Mouse (Mus musculus) spleen, adult 12 weeks (tissue): Measurements from ENCODE around the gene Kif16b.
A peak's percentile ranks its signal among the peaks of the same experiment; 100 is the strongest.

ENCODE experiments used
- DNase-seq: peaks from one replicate; pipeline ENCODE4 v3.0.0; 2022; ENCODE audit warnings: low spot score

Gene Kif16b

DNA sequence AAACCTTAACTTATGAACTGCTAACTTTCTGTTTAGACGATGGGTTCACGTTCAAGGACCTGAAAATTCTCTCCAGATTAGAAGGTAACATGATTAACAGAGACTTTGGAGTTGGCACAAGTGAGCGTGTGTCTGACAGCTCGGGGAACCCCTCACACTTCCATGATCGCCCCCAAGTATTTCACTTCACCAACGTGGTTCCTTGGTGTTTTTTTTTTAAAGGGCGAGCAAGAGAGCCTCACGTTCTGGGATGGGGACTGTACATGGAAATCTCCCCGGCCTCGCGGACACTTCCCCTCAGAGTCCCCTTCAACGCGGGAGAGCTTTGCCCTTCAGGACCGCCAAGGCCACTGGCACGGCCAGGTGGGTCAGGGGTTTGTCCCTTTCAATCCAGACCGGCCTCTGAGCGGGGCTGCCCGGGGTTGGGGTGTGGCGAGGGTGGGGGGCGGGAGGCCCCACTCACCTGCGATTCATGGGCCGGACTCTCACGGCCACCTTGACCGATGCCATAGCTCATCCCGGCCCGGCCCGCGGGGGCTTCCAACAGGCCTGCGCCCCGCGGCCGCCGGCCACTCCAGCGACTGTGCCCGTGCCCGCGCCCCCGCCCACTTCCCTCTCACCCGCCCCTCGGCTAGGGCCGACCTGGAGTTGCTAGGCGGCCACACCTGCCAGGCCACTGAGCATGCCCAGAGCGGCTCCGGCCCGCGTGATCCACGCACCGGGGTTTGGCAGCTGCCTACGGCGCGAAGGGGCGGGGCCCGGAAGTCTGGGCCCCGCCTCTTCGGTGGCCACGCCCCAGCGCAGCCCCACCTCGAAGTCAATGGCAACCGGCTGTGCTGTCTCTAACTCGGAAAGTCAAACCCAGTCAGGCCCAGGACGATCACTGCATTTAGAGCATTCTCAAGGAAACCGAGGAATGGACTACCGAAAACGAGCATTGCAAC is at the start of gene Kif16b:
Gene Kif16b (minus strand): TSS at position 670 of the 944 bp plus-strand sequence.
- DNase-seq, result peak; percentile 85

DNA sequence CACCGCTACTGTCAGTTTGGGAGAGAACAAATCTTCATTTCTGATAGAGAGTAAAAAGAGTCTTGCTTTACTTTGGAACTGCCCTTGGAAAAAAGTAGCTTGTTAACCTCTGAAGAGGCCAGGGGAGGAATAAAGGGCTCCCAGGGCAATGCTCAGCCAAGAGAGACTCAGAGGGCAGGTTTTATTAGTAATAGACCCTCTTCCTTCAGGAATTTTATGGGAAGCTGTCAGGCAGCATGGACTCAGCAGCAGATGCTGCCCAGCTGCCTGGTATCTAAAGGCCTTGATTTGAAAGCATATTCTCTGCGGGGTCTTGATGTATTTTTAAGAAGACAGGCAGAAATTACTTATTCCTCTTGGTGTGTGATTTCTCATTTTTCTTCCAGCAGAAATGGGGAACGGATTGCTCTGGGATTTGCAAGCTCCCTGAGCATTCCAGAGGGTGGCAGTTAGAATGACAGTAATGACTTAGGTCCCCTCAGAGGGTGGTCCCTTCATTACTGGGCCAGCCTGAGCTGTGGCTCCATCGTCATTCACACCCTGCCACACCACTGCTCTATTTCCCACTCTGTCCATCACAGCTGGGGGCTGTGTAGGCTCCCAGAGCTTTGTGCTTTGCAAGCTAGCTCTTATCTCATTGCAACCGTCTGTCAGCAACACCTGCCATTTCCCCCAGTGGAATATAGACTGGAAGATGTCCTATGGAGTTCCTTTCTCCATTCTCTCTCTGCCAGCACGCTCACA is 39.7 kb upstream of the Kif16b start:
- DNase-seq, result no peak

DNA sequence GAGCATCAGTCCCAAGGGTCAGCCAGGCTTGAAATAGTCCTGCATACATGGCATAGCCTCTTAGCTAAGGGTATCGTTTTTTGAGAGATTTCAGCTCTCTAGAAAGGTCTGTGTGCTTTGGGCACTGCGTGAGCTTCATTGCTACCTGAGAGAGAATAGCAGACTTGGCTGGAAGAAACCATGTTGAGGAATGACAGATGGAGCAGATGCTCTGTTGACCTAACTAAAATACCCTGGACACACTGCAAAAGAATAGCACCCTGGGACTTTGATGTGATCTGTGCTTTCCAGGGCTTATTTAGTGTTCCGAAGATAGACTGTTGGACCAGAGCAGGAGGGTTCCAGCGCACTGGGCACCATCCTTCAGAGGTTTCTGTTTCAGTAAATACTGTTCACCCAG is 29.1 kb upstream of the Kif16b start:
- DNase-seq, result no peak

DNA sequence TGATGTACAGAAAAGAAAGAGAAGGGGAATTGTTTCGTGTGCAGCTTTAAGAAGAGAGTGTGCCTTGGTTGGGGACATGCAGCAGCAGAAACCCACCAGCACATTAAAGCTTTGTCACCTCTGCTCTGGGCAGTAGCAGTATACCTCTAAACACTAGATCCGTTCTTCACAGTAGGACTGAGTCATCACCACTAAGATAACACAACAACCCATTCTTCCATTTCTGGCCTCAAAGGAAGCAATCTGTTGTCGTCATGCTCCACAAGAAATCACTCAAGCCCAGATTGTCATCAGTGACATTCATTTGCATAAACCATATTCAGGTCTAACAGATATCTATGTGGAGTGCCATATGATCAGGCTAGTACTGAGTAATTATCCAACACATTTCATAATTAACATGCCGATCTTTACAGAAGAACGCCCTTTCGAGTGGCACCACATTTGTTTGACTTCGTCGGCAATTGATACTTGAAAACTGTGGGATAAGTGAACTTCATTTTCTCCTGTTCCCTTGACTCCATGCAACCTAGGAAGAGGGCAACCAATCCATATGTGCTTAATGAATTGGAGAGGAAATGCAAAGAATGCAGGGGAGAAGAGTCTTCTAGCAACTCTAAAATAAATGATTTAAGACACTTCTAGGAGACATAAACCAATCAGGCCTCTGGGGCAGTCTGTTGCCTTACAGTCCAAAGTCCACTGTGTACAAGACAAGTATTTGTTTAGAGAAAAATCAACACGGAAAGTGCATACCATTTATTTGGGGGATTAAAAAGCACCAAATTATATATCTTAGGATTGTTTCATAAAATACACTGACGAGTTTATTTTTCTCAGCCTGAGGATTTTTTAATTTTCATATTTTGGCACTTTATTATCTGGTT is 28.1 kb upstream of the Kif16b start:
- no peak for DNase-seq

DNA sequence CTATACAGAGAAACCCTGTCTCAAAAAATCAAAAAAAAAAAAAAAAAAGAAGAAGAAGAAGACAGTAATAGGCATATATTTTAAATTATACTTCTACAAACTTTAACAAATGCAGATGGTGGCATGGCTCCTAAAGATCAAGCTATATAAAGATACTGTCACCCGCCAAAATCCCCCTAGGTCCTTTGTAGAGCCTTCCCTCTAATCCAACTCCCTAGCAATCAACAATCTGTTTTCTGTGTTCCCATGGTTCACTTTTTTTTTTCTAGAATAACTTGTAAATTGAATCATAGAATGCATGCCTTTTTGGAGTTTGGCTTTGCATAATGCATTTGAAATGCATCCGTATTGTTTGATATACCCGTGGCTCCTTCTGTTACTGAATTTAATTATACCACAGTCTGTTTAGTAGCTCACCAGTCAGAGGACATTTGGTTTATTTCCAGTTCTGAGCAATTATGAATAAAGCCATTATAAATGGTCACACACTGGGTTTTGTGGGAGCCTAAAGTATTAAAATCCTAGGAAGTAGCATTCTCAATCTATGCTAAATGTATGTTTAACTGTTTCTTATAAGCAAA is 9.6 kb upstream of the Kif16b start:
- DNase-seq, result no peak

DNA sequence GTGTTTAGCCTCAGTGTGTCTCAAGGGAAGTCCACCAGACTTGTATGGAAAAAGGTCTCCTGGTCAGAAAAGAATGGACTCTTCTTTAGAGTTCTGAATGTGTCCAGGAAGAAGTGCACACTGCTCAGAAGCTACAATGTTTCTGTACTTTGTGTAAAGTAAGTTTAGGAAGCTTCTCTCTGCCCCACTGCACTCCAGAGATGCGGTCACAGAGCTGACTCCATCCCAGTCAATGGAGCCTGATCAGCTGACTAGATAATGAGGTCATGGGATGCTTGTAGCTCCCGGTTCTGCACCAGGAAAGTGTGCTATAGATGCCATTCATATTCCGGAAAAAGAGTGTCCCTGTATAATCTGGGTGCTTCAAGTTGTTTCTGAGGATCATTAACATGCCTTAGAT is 7.9 kb upstream of the Kif16b start:
- DNase-seq, result no peak

DNA sequence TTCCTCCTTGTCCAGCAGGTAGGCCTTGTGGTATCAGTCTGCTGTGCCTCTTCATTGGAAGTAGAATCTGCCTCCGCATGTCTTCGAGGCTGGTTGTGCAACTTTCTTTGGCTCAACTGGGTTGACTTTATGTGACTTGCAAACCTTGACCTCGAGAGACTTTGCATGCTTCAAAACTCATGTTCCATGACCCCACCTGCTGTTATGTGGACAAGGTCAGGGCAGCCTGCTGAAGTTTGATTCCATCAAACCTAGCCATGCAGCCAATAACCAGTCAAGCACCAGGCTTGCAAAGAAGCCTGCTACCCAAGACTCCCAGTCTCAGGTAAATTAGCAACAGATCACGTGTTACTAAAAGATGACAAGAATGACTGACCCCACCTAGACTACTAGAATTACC is 5.7 kb upstream of the Kif16b start:
- DNase-seq, result no peak

DNA sequence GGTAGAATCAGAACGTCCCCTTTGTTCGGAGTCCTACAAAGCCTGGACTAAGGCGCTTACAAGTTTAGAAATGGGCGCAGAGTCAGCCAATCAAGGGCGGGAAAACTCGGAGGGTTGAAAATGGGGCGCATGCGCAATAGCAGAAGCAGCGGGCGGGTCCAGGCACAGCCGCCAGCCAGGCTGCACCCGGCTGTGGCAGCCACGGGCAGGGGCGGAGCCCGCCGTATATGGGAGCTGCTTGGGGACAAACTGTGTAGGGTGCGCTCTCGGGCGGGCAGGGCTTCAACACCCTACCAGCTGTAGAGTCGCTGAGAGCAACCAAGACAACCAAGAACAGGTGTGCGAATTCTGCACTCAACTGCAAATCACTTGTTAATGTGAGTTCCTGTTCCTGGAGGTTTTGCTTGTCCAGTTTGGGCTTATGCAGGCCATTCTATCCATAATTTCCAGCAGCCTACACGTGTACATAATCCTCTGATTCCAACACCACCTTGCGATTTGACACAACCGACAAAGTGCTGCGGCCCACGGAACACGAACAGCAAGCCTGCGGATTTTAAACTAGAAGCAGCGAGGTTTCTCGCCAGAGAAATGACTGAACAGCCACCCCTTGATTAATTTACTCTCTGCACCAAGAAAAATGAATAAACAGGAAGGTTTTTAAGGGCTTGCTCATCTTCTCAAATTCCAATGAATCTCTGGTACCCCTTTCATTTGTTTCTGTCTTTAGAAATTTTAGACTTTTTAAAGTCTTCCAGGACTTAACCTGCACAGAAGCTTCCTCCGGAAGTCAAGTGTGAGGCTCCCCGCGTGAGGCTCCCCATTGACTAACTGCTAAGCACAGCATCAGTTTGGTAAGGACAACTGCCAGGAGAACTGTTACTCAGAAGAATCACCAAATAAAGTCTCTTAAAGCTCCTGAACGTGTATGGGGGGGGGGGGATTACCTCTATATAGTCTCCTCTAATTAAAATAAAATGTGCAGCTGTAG is 1.9 kb upstream of the Kif16b start:
- peak; percentile 86 for DNase-seq

DNA sequence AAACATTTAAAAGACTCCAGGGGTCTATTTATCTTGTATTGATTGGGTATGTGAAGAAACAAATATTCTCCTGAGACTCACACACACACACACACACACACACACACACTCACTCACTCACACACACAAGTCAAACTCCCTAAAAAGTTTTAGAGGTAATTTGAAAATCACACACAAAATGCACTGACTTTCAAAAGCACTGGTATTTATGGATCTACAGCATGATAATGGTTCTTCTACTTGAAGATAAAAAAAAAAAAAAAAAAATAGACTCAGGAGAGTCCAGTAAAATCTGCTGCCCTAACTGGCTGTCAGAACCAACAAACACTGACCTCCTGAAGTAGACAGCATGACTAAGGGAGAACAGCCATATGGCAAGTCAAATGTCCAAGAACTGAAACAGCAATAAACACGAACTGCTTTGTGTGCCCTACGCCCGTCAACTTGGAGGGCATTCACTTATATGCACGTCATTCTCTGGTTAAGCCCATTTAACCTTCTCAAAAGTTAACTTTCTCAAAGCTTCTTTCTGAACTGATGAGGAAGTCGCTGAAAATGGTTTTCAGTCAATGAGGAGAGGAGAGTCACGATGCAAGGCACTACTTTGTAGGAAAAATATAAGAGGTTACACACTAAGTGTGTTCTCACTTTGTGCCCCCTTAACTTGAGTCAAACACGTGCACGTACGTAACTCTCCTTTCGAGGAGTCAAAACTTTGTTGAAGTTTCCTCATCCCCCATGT is 1.0 kb downstream of the Kif16b start:
- no peak for DNase-seq

DNA sequence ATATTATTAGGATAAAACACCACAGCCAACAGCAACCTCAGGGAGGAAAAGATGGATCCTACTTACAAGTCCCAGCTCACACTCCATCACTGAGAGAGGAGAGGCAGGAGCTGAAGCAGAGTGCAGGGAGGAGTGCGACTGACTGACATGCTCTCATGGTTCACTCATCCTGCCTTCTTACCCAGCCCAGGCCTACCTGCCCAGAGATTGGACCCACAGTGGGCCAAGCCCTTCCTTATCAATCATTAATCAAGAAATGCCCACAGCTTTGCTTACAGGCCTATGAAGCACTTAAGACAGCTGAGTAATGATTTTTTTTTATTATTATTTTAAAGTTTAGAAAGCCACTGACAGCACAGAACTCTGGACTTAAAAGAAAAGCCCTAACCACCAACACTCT is 7.6 kb downstream of the Kif16b start:
- DNase-seq, result no peak

DNA sequence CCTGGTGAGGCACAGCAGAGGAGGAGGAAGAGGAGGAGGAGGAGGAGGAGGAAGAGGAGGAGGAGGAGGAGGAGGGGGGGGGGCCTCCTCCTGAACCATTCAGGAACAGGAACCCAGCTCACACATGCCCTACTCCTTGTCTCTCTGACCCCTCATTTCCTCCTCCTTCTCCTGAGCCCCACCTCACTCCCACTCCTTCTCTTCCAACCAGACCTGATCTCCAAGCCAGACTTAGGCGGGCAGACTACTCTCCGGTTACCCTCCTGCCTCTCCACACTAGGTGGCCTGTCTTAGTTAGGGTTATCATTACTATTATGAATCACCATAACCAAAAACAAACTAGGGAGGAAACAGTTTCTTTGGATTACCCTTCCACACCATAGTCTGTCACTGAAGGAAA is 10.0 kb downstream of the Kif16b start:
- no peak for DNase-seq

DNA sequence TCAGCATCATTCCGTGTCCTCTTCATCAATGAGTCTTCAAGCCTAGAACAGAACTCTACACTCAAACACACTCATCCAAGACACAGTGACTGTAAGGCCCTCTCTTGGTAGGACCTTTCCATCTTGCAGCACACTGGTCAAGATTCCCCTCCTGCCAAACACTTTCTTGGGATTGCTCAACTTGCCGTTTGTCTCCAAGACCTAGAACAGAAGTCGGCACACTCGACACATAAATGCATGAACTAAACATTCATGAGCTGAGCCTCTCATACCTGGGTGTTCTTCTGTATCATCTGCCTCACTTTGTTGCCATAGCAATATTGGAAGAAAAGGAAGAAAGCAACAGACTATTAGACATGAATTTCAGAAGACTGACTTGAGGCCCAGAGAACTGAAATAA is 16.9 kb downstream of the Kif16b start:
- no peak for DNase-seq

DNA sequence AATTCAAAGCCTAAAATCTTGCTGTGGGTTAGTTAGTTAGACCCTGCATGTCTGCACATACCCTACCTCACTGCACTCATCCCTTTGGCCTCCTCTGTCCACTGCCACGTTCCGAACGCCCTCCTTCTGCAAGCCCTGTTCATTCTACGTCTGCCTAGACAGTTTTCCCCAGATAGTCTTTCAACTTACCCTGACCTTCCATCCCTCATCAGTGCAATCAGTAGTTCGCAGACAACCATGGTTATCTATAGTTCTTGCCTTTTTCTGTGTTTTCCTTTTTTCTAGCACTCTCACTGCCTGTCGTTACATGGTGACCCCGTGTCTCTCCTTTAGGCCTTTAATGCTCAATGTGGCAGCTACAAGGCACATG is 17.7 kb downstream of the Kif16b start:
- no peak for DNase-seq

DNA sequence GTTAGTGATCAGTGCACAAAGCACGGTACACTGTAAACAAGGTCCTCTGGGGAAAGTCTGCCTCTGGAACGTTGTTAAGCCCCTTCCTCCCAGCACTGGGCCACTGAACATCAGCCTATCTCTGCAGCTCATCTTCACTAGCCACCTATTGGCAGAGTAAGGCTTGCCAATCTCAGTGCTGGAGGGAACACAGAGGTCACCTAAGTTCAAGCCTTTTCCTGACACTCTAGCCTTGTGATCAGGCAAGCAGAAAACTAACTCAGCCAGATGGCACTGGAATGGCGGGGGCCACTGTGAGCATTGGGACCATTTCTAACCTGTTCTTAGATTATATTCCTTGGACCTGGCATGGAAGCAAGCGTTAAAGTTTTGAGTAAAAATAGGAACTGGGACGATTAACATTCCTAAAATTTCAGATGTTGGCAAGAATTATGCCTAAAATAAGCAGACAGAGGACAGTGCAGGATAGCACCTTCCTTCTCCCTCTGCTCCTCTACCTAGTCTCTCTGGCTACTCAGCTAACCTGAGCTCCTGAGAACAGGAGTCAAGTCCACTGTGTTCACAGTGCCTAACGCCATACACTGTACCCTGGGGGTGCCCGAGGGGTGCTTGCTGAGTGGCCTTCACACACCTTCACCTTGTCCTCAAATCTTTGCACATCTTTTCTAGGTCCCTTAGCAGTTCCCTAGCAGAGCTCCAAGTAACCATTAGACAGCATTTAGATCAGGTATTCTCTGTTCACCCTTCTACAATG is 18.3 kb downstream of the Kif16b start:
- DNase-seq, result no peak

DNA sequence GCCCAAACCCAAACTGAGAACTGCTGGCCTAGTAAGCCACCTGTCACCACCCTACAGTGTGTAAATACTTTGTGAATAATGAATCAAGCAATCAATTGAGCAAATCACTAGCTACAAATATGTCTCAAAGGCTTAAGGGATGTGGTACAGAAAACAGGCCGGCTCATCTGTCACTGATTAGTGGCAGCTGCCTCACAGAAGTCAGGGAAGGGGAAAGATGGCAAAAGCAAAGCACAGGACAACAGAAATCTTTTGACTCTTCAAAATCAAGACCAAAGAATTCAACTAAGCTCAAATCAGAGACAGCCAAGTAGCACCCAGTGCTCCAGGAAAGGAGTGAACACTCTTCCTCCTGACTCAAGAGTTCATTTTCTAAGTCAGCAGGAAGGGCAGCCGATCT is 18.9 kb downstream of the Kif16b start:
- DNase-seq, result no peak

DNA sequence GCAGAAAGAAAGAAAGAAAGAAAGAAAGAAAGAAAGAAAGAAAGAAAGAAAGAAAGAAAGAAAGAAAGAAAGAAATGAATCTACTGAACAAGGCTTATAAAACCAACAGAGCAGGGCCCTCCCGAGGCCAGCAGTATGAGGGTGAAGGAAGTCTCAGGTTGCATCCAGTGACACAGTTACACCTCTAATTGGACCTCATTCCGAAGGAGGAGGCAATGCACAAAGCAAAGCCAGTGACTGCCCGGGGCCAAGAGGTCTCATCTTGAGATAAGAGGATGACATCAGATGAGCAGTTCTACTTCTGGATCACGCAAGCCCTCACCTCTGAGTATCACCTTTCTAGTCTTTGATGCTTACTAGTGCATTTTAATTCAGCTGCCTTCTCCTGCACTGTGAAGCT is 20.2 kb downstream of the Kif16b start:
- DNase-seq, result no peak

DNA sequence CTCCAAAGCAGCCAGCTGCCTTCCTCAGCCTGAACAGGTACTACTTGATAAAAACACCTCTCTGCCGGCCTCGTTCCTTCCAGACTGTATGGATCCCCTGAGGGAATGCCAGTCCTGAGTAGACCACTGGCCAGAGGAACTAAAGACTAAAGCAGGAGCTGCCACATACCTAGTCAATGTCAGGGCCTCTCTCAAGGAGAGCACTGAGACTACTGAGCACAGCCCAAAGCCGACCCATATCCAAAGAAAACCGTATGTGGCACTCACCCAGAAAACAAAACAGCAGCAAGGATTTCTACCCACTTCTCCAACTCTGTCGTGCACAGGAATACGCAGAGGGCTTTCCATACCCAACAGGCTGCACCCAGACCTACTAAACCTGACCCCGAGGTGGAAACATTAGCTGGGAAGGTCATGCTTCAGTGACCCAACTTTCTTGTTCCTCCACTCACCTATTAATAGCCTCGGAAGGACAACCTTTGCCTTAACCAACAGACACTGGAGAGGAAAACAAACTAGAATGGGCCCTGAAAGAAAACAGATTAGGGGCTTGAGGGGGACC is 22.0 kb downstream of the Kif16b start:
- no peak for DNase-seq

DNA sequence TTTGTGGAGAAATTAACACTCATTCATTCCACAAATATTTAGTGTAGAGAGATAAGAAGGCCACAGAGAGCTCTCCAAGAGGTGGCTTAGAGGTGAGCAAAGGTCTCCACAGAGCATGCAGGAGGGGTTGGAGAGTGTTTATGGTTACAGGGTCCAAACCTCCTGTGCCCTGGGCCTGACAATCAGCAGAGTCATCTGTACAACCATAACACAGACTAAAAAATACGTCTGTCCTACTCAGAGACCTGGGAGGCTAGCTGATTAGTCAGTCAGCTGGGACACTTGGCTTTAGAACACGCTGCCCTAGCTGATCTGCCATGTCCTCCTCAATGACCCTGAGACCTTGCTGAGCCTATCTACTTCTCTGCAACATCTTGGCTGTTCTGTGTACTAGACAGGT is 24.7 kb downstream of the Kif16b start:
- DNase-seq, result no peak

DNA sequence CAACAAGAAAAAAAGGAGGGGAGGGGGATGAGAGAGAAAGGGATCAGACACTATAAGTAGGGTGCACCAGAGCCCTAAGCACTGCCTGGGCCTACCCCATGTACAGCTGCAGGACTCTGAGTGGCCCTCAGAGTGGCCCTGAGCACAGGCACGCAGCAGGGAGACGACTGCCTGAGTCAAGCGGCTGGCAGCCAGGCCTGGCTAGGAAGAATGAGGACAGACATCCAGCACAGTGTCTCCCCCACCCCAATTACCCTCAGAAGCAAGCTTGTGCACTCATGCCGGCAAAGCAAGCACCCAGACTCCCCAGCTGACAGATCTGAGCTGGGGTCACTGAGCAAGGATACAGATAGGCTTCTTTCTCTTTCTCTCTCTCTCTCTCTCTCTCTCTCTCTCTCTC is 25.4 kb downstream of the Kif16b start:
- DNase-seq, result no peak
